Mouse (Mus musculus) embryonic facial prominence, embryonic 11.5 days (tissue): ENCODE data around the gene Gm20388. TPM values are rescaled to one million over a fixed set of nuclear protein-coding genes. Genes with fewer than 3 reads are reported as not detected.

Experiments used
- ATAC-seq: fragments of 200-750 bp; cut with Nextera tagmentation; replicated peaks from 2 replicates; pipeline ENCODE4 v1.8.0; 2017; ENCODE audit warnings: low read depth; ENCODE audit not compliant: insufficient number of reproducible peaks, low FRiP score, low TSS enrichment
- DNase-seq: peaks from one replicate; pipeline ENCODE4 v3.0.0-alpha.2; 2015; ENCODE audit warnings: low spot score
- H3K27ac ChIP-seq: fragments of 300-500 bp; sonication (generic); replicated peaks from 2 replicates; pipeline ENCODE4 v1.5.1; 2014; ENCODE audit warnings: mild to moderate bottlenecking, low read depth, low read length, control low read depth
- H3K27me3 ChIP-seq: fragments of 300-500 bp; sonication (generic); 2 replicates; pipeline ENCODE4 v1.6.1; 2014; ENCODE audit warnings: mild to moderate bottlenecking, low read length, moderate library complexity, mixed read lengths; ENCODE audit not compliant: control insufficient read depth, insufficient read depth
- H3K36me3 ChIP-seq: fragments of 300-500 bp; sonication (generic); replicated peaks from 2 replicates; pipeline ENCODE4 v1.6.1; 2014; ENCODE audit warnings: low read depth, mild to moderate bottlenecking, low read length, moderate library complexity, mixed read lengths; ENCODE audit not compliant: control insufficient read depth, insufficient read depth
- H3K4me1 ChIP-seq: fragments of 300-500 bp; sonication (generic); 2 replicates; pipeline ENCODE4 v1.6.1; 2014; ENCODE audit warnings: low read length, mixed read lengths; ENCODE audit not compliant: control insufficient read depth, insufficient read depth
- H3K4me2 ChIP-seq: fragments of 300-500 bp; sonication (generic); 2 replicates; pipeline ENCODE4 v1.6.1; 2014; ENCODE audit warnings: low read depth, mild to moderate bottlenecking, control low read depth, low read length, moderate library complexity
- H3K4me3 ChIP-seq: fragments of 300-500 bp; sonication (generic); 2 replicates; pipeline ENCODE4 v1.5.1; 2014; ENCODE audit warnings: low read depth, low read length, control low read depth
- H3K9ac ChIP-seq: fragments of 300-500 bp; sonication (generic); replicated peaks from 2 replicates; pipeline ENCODE4 v1.6.1; 2014; ENCODE audit warnings: mild to moderate bottlenecking, control low read depth, low read length
- H3K9me3 ChIP-seq: fragments of 300-500 bp; sonication (generic); replicated peaks from 2 replicates; pipeline ENCODE4 v1.6.1; 2016; ENCODE audit warnings: mild to moderate bottlenecking, low read length, inconsistent platforms, mixed read lengths; ENCODE audit not compliant: control insufficient read depth
- WGBS: fragments of 180-500 bp; shearing (Covaris S2); extraction: QIAGEN DNeasy Blood & Tissue Kit; methylation state at CpG from one replicate; pipeline ENCODE4 v1.1.7; 2014; 5-methylcytosine and 5-hydroxymethylcytosine counted together
- polyA plus RNA-seq: library from polyadenylated mRNA; unstranded; fragments of >200 nt; fragmentation: Nextera tagmentation; extraction: Ambion mirVana; gene quantifications from 2 replicates; pipeline ENCODE4 v1.2.1, GENCODE M21; 2014

Gm20388 gene
- polyA plus RNA-seq, 1 experiment from 2014 or later, result 3.1 TPM

DNA sequence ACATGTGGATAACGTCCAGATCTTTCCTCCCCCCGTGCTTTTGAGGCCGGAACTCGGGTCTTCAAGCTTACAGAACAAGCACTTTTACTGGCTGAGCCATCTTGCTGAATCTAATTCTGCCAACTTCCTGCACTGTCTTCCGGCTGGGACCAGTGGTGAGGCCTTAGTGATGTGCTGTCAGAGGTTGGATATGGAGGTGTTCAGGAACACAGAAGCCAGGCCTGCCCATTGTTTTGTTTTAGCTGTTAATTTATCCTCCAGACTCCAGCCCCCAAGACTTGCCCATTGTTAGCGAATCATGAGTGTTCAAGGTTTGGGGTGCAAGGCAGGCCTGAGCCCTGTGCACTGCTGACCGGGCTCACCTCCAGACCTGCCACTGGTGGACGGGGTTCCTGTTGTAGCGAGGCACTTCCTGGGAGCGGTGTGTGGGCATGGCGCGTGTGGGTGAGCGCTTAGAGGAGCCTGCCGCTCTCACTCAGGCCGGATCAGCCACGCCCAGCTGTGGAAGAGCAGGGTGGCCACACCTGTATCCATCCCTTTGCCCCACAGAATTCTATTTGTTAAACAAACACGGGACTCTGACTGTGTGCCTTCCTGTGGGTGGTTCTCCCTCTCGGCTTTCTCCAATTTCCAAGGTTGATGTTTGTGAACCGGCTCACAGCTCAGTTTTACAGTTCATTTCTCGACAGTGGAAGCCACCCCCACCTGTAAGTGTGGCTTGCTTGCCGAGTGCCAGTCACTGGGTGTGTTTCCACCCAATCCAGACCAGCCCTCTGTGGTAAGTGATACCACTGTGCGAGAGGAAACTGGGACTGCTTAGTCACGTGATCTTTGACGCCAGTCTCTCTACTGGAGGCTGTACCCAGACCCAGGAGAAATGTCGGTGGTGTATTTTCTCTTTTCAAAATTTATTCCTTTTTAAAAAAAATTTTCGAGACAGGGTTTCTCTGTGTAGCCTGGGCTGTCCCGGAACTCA lies 3430.7 kb downstream of the Gm20388 start:
- Histone ChIP-seq H3K36me3 (no peaks in the 10 kb centered on the region), H3K9me3 (no peaks in the 10 kb centered on the region), H3K4me2 (no peak overlapping the region), H3K9ac (no peak overlapping the region), H3K27me3 (no peaks in the 10 kb centered on the region), H3K27ac (no peak overlapping the region), H3K4me1 (peaks cover 4% of the 10 kb centered on the region; the same call in 1 of the 2 replicates), H3K4me3 (no peak overlapping the region)
- WGBS, result 84% methylated on average over 27 of the region's 27 CpGs
- ATAC-seq, result no peak
- DNase-seq, result no peak

DNA sequence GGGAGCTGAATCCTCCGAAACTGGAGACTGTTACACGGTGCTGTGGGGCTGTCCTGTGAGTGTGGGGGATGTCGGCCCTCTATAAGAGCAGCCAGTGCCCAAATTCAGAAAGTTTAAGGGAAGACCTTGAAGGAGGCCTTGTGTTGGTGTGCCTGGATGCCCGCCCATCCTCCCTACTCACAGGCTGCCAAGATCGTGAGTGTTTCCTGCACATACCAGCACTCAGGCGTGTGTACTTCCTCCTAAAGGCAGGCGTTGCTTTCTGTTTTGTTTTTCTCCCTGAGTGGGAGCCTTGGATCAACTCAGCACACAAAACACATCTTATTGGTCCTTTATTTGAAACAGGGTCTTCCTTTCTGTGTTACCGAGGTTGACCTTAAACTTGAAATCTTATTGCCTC lies 3431.6 kb downstream of the Gm20388 start:
- no peaks in the 10 kb centered on the region for H3K36me3 ChIP-seq
- H3K27ac ChIP-seq, result no peak overlapping the region
- H3K4me3 ChIP-seq, result no peak overlapping the region
- no peak for DNase-seq
- no peak for ATAC-seq
- no peaks in the 10 kb centered on the region for H3K9me3 ChIP-seq
- H3K9ac ChIP-seq, result no peak overlapping the region
- H3K4me1 ChIP-seq, result peaks cover 4% of the 10 kb centered on the region; the same call in 1 of the 2 replicates
- WGBS, result 81% methylated on average over 8 of the region's 8 CpGs
- no peaks in the 10 kb centered on the region for H3K27me3 ChIP-seq
- no peak overlapping the region for H3K4me2 ChIP-seq

DNA sequence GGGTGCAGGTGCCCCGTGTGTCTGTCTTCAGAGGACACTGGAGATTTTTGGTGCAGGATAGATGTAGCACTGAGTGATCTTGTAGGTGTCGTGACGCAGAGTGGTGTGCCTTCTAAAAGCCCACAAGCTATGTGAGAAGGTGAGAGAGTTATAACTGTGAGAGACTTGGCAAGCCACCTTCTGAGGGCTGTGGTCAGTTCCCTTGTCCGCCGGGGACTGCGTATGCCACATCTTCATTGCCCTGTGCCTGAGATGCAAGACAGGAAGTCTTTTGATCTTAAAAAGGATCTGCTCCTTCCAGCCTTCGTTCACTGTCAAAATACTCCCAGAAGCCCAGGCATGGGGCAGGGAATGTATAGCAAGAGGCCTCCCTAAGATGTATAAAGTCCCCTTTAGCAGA lies 3432.3 kb downstream of the Gm20388 start:
- Histone ChIP-seq H3K9ac (no peak overlapping the region), H3K27ac (no peak overlapping the region), H3K4me1 (peaks cover 4% of the 10 kb centered on the region; the same call in 1 of the 2 replicates), H3K4me3 (no peak overlapping the region), H3K9me3 (no peaks in the 10 kb centered on the region), H3K27me3 (no peaks in the 10 kb centered on the region), H3K36me3 (no peaks in the 10 kb centered on the region), H3K4me2 (no peak overlapping the region)
- no peak for ATAC-seq
- WGBS, result 80% methylated on average over 7 of the region's 7 CpGs
- no peak for DNase-seq

DNA sequence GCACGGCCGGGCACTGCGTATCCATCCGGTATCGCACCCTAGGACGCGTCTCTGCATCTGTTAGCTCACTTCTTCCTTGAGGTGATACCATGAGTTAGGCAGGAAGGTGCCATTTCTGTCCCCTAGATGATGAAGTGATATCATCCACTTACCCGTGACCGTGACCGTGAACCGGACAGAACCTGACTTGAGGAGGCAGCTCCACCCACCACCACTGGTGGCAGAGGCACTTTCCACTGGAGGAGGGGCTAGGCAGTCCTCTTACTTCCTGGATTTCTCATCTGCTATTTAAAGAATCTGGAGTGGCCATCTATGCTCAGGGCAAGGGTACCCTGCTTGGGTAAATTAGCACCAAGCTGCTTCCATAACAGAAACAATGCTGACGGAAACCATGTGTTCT lies 3432.8 kb downstream of the Gm20388 start:
- peaks cover 4% of the 10 kb centered on the region; the same call in 1 of the 2 replicates for H3K4me1 ChIP-seq
- H3K9me3 ChIP-seq, result no peaks in the 10 kb centered on the region
- no peaks in the 10 kb centered on the region for H3K27me3 ChIP-seq
- WGBS, result 80% methylated on average over 12 of the region's 12 CpGs
- no peak overlapping the region for H3K27ac ChIP-seq
- DNase-seq, result no peak
- no peaks in the 10 kb centered on the region for H3K36me3 ChIP-seq
- H3K4me2 ChIP-seq, result no peak overlapping the region
- H3K4me3 ChIP-seq, result no peak overlapping the region
- no peak for ATAC-seq
- no peak overlapping the region for H3K9ac ChIP-seq

DNA sequence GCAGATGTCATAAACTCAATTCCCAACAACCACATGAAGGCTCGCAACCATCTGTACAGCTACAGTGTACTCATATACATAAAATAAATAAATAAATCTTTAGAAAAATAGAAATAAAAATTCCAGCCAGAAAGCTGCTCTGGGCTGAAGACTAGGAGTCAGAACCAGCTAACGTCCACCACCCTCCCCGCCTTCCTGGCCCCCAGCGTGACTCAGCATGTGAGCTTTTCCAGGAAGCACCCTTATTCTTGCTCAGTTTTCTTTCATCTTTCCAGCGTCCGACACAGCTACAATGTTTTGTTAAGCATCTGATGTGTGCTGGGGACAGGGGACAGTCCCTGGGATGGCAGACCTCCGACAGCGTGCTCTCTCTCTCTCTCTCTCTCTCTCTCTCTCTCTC lies 3434.5 kb downstream of the Gm20388 start:
- no peak overlapping the region for H3K27ac ChIP-seq

DNA sequence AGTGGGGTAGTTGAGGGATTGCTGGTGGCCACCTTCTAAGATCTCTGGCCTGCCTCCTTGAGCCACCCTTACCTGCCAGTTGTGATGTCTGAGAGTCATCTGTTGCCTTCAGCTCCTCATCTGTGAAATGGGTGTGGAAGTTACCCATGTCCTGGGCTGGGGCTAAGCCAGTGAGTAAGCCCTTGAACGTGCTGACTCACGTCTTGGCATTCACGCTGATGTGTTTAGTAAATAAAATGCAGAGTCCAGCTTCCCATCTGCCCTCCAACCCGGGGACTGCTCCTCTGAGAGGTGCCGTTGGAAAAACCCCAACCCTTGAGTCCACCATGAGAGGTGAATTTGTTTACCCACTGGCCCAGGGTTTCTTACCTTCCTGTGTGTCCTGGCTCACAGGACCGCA lies 3435.2 kb downstream of the Gm20388 start:
- Histone ChIP-seq H3K36me3 (no peaks in the 10 kb centered on the region), H3K4me1 (peaks cover 7% of the 10 kb centered on the region), H3K27me3 (no peaks in the 10 kb centered on the region), H3K9ac (no peak overlapping the region), H3K4me2 (no peak overlapping the region), H3K4me3 (no peak overlapping the region), H3K9me3 (no peaks in the 10 kb centered on the region), H3K27ac (no peak overlapping the region)
- no peak for ATAC-seq
- DNase-seq, result no peak
- WGBS, result 95% methylated on average over 6 of the region's 6 CpGs

More for the DNA sequence above, 3434.5 kb downstream of the Gm20388 start:
- DNase-seq (no peak), ATAC-seq (no peak)
- Histone ChIP-seq H3K4me1 (peaks cover 7% of the 10 kb centered on the region), H3K36me3 (no peaks in the 10 kb centered on the region), H3K27me3 (no peaks in the 10 kb centered on the region), H3K9ac (no peak overlapping the region), H3K9me3 (no peaks in the 10 kb centered on the region), H3K4me3 (no peak overlapping the region), H3K4me2 (no peak overlapping the region)
- 80% methylated on average over 8 of the region's 8 CpGs for WGBS

DNA sequence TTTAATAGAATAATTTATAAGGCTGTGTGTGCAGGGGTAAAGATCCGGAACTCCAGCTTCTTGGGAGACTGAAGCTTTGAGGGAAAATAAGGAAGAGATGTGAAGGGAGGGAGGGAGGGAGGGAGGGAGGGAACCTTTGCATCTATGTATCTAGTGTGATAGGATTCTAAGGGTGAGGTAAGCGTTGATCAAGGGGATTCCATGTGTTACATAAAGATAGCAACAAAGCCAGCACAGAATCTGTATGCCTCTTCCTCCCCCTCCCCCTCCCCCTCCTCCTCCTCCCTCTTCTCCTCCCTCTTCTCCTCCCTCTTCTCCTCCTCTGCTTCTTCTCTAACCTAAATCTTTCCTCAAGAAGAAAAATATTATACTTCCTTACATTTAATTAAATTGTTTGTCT lies 3436.7 kb downstream of the Gm20388 start:
- WGBS, result 90% methylated on average over 2 of the region's 2 CpGs
- Histone ChIP-seq H3K27me3 (no peaks in the 10 kb centered on the region), H3K27ac (no peak overlapping the region), H3K4me2 (no peak overlapping the region), H3K36me3 (no peaks in the 10 kb centered on the region), H3K4me3 (no peak overlapping the region), H3K4me1 (peaks cover 7% of the 10 kb centered on the region), H3K9ac (no peak overlapping the region), H3K9me3 (no peaks in the 10 kb centered on the region)
- DNase-seq, result no peak
- no peak for ATAC-seq

DNA sequence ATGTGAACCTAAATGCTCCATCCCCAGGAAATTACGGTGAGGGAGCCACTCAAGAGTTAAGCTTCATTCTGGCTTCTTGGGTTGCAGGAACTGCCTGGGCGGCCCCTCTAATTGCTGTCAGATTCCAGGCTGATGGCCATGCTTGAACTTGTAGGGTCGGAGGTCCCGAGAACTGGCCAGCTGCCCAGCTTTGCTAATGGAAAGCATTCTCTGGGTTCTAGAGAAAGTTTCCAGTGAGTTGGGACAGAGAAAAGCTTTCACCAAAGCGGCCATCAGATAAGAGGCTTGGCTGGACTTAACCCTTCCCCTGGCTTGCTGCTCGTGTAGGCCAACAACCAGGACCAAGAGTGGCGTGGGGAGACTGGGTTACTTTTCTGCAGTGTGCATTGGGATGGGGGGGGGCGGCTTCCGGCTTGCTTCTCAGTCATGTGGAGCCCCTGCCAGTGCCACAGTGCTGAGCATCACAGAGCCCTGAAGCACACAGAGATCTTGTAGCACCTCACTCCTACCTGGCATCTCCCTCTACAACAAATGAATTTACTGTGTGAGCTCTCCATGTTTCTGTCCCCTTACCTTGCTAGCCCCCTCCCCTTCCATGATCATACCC lies 3437.7 kb downstream of the Gm20388 start:
- Histone ChIP-seq H3K27ac (no peak overlapping the region), H3K9ac (no peak overlapping the region), H3K4me3 (no peak overlapping the region), H3K4me2 (no peak overlapping the region), H3K9me3 (no peaks in the 10 kb centered on the region), H3K27me3 (no peaks in the 10 kb centered on the region), H3K4me1 (peaks cover 7% of the 10 kb centered on the region), H3K36me3 (no peaks in the 10 kb centered on the region)
- 33% methylated on average over 9 of the region's 9 CpGs for WGBS
- ATAC-seq (no peak), DNase-seq (peak; percentile 73)
